Mouse (Mus musculus) kidney, embryonic 16.5 days (tissue): Measurements from ENCODE around the gene Fnbp1l. TPM values are rescaled to one million over a fixed set of nuclear protein-coding genes. Genes with fewer than 3 reads are reported as not detected.

Experiments used
- microRNA-seq: library from miRNA; unstranded; fragments of <30 nt; microRNA quantifications from one replicate; pipeline ENCODE4, GENCODE M21; 2016
- polyA plus RNA-seq: library from polyadenylated mRNA; unstranded; fragments of >200 nt; fragmentation: Nextera tagmentation; extraction: Ambion mirVana; gene quantifications from 2 replicates; pipeline ENCODE4 v1.2.1, GENCODE M21; 2015

Gene Fnbp1l
- polyA plus RNA-seq, 1 experiment from 2014 or later: 41.4 TPM

Small RNAs within 50 kb of the gene (microRNA-seq; reads per million reads assigned to microRNA genes)
- not detected for gene Mir7657

Other genes with a start within 250 kb of the Fnbp1l start
- 3.5 TPM in 2 replicates for gene Pde5a, start 109.2 kb upstream of the Fnbp1l start, polyA plus RNA-seq